Mouse (Mus musculus) limb, embryonic 12.5 days (tissue): ENCODE measurements around the gene Tmsb15a. TPM values are rescaled to one million over a fixed set of nuclear protein-coding genes. Genes with fewer than 3 reads are reported as not detected.

Source experiments
- ATAC-seq: fragments of 200-750 bp; cut with Nextera tagmentation; 2 replicates; pipeline ENCODE4 v1.8.0; 2017; ENCODE audit warnings: low read depth, moderate TSS enrichment; ENCODE audit not compliant: insufficient number of reproducible peaks, insufficient read depth, low FRiP score, low TSS enrichment
- H3K27ac ChIP-seq: fragments of 300-500 bp; sonication (generic); 2 replicates; pipeline ENCODE4 v1.5.1; 2016; ENCODE audit warnings: mild to moderate bottlenecking, moderate library complexity
- H3K27me3 ChIP-seq: fragments of 300-500 bp; sonication (generic); 2 replicates; pipeline ENCODE4 v1.6.1; 2016; ENCODE audit warnings: mild to moderate bottlenecking, moderate library complexity
- H3K36me3 ChIP-seq: fragments of 300-500 bp; sonication (generic); 2 replicates; pipeline ENCODE4 v1.6.1; 2016; ENCODE audit warnings: mild to moderate bottlenecking, moderate library complexity
- H3K4me1 ChIP-seq: fragments of 300-500 bp; sonication (generic); replicated peaks from 2 replicates; pipeline ENCODE4 v1.6.1; 2016
- H3K4me2 ChIP-seq: fragments of 300-500 bp; sonication (generic); 2 replicates; pipeline ENCODE4 v1.6.1; 2016; ENCODE audit warnings: mild to moderate bottlenecking, moderate library complexity
- H3K4me3 ChIP-seq: fragments of 300-500 bp; sonication (generic); replicated peaks from 2 replicates; pipeline ENCODE4 v1.5.1; 2016; ENCODE audit warnings: mild to moderate bottlenecking
- H3K9ac ChIP-seq: fragments of 300-500 bp; sonication (generic); replicated peaks from 2 replicates; pipeline ENCODE4 v1.6.1; 2016; ENCODE audit warnings: mild to moderate bottlenecking, moderate library complexity
- H3K9me3 ChIP-seq: fragments of 300-500 bp; sonication (generic); 2 replicates; pipeline ENCODE4 v1.6.1; 2016; ENCODE audit warnings: mild to moderate bottlenecking, moderate library complexity
- WGBS: fragments of 180-500 bp; shearing (Covaris S2); methylation state at CpG from one replicate; pipeline ENCODE4 v1.1.7; 2016; 5-methylcytosine and 5-hydroxymethylcytosine counted together
- microRNA-seq: library from miRNA; unstranded; fragments of <30 nt; microRNA quantifications from one replicate; pipeline ENCODE4, GENCODE M21; 2017
- polyA plus RNA-seq: library from polyadenylated mRNA; unstranded; fragments of >200 nt; fragmentation: Nextera tagmentation; extraction: Ambion mirVana; gene quantifications from 2 replicates; pipeline ENCODE4 v1.2.1, GENCODE M21; 2016

The Tmsb15a gene
- polyA plus RNA-seq, 1 experiment from 2014 or later = not detected

- no peak overlapping the region for H3K27ac ChIP-seq
- H3K9ac ChIP-seq = no peak overlapping the region
- no peak overlapping the region for H3K4me3 ChIP-seq
- 90% methylated on average over 1 of the region's 1 CpGs for WGBS
- H3K27me3 ChIP-seq = peaks cover 7% of the 10 kb centered on the region; the same call in 1 of the 2 replicates
- ATAC-seq = no peak
- no peaks in the 10 kb centered on the region for H3K9me3 ChIP-seq
- H3K4me2 ChIP-seq = no peak overlapping the region
- H3K4me1 ChIP-seq = no peaks in the 10 kb centered on the region
- H3K36me3 ChIP-seq = no peaks in the 10 kb centered on the region
Observed at GRCm38 (mm10) chrX:135703111-135703510, 21.9 kb downstream of the Tmsb15a start.

- Histone ChIP-seq H3K4me1 (no peaks in the 10 kb centered on the region), H3K36me3 (no peaks in the 10 kb centered on the region), H3K4me3 (no peak within 1 kb of the TSS), H3K9ac (no peak within 1 kb of the TSS), H3K9me3 (no peaks in the 10 kb centered on the region), H3K27ac (no peak within 1 kb of the TSS), H3K4me2 (no peak within 1 kb of the TSS), H3K27me3 (peaks cover 26% of the 10 kb centered on the region)
- WGBS = 71% methylated on average over 1 of the region's 1 CpGs
- no peak for ATAC-seq
Observed at GRCm38 (mm10) chrX:135693633-135694032, 31.4 kb downstream of the Tmsb15a start, which contains the start of gene Tcp11x2. Tcp11x2 (minus strand) TSS chrX:135693790.

GRCm38 (mm10) chrX:135687802-135688201 is 37.3 kb downstream of the Tmsb15a start:
- Histone ChIP-seq H3K27ac (no peak overlapping the region), H3K4me2 (no peak overlapping the region), H3K4me1 (no peaks in the 10 kb centered on the region), H3K9me3 (no peaks in the 10 kb centered on the region), H3K36me3 (no peaks in the 10 kb centered on the region), H3K27me3 (peaks cover 39% of the 10 kb centered on the region), H3K4me3 (no peak overlapping the region), H3K9ac (no peak overlapping the region)
- WGBS = 64% methylated on average over 3 of the region's 3 CpGs
- ATAC-seq = no peak

GRCm38 (mm10) chrX:135681858-135682257 is 43.2 kb downstream of the Tmsb15a start:
- H3K9me3 ChIP-seq = no peaks in the 10 kb centered on the region
- no peak overlapping the region for H3K27ac ChIP-seq
- WGBS = 73% methylated on average over 2 of the region's 2 CpGs
- H3K4me1 ChIP-seq = no peaks in the 10 kb centered on the region
- H3K27me3 ChIP-seq = peaks cover 50% of the 10 kb centered on the region
- no peak overlapping the region for H3K9ac ChIP-seq
- H3K4me3 ChIP-seq = no peak overlapping the region
- no peak overlapping the region for H3K4me2 ChIP-seq
- ATAC-seq = no peak
- H3K36me3 ChIP-seq = no peaks in the 10 kb centered on the region

Small RNA genes within 50 kb of the gene (microRNA-seq; reads per million reads assigned to microRNA genes)
- gene Mir7646 = not detected

Other genes starting within 250 kb of the Tmsb15a start
- gene AV320801, start 230.7 kb downstream of the Tmsb15a start, polyA plus RNA-seq = not detected in 2 replicates
- gene Nxf7, start 126.5 kb downstream of the Tmsb15a start, polyA plus RNA-seq = not detected in 2 replicates
- 0.15 and 0.26 TPM in 2 replicates for gene Prame, start 97.6 kb downstream of the Tmsb15a start, polyA plus RNA-seq
- not detected in 2 replicates for gene Tcp11x2, start 31.5 kb downstream of the Tmsb15a start, polyA plus RNA-seq
- 14.5 and 15.6 TPM in 2 replicates for gene Armcx5, start 17.5 kb upstream of the Tmsb15a start, polyA plus RNA-seq
- gene Gprasp1, start 17.5 kb upstream of the Tmsb15a start, polyA plus RNA-seq = 73.2 and 76.7 TPM in 2 replicates
- 70.4 and 74.2 TPM in 2 replicates for gene Bhlhb9, start 72.3 kb upstream of the Tmsb15a start, polyA plus RNA-seq
- gene Gprasp2, start 113.8 kb upstream of the Tmsb15a start, polyA plus RNA-seq = 55.2 and 55.9 TPM in 2 replicates